Mouse (Mus musculus): ENCODE measurements at regions not wholly inside any gene's neighbourhood (a gene's known extent, or its start where the extent isn't known, plus 50 kb on each side); places are given as distances from the start of the nearest gene placed in this dataset.

DNA sequence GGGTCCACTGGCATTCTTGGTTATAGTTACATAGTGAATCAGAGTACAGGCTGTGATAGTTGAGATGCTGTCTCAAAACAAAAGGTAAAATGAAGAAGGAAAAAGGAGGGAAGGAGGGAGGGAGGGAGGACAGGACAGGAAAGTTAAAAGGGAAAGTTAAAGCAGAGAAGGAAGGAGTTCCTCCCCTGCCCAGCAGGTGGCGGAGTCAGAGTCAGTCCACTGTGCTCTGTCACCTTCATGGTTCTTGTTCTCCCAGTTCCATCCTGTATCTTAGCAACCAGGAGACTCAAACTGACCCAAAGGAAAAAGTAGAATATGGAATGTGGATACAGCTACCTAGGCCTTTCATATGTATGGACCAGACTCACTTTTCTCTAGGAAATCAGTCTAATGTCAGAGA, 288.3 kb downstream of the Pdcd6ip start:
- no peak for DNase-seq (ENCODE audit: low spot score)

DNA sequence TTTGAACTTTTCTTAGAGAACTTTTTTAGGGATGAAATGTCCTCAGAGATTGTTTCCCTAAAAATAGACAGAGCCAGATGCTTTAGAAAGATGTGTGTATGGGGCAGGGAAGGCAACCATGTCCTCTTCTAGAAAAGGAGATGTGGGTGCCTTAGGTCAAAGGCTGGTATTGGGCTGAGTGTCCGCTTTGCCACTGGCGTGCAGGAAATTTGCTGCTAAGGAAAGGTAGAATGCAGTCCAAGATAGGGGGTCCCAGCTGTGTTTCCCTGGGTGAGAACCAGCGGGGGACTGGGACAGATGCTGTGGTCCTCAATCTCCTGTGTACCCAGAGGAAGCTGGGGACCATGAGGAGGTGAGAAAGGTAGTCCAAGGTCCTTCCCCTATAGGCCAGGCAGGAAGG, 291.0 kb downstream of the Pdcd6ip start:
- DNase-seq (ENCODE audit: low spot score): no peak

DNA sequence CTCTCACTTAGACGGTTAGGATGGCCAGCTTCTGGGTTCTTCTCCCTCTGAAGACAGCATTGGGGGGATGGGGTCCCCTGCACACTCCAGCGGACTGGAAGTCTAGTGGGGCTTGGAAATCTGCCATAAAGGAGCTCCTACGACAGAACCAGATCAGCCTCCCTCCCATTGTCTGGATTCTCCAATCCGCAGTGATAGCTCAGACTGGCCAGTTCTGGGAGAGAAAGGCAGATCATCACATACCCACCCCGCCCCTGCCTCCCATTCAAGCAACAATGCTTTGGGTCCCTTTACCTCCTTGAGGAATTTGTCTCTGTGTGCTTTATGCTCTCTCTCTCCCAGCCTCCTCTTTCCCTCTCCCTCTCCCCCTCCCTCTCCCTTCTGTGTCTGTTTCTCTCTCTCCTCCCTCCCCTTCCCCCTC, 292.5 kb downstream of the Pdcd6ip start:
- DNase-seq (ENCODE audit: low spot score): no peak

DNA sequence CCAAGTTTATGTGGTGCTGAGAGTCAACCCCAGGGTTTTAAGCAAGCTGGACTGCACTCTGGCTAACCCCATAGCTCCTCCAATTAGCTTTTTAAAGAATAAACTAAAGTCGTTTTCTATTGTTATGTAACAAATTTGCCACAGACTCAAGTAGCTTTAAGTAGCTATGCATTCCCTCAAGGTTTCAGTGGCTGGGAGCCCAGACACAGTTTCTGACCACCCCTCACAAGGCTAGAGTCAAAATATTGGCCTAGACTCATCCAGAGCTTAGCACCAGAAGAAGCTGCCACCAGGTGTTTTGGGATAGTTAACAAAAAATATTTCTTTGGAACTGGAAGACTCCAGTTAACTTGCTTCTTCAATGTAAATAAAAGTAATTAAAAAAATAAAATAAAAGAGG, 293.4 kb downstream of the Pdcd6ip start:
- no peak for DNase-seq (ENCODE audit: low spot score)

DNA sequence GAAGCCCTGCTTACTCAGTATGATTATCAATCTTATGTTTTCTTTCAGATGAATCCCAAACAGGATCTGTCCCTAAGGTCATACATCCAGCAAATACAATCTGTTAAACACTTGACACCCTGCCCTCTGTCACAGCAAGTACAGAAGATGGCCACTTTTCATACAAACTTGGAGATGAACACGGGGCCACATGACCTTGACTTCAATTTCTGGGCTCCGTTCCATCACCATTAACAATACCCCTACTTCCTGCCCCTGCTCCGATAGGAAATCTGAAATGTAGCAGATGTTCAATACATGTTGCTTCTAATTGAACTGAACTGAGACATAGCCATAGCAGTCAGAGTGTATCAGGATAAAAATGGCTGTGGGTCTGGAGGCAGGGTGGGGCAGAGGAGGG, 294.2 kb downstream of the Pdcd6ip start:
- DNase-seq (ENCODE audit: low spot score): no peak

DNA sequence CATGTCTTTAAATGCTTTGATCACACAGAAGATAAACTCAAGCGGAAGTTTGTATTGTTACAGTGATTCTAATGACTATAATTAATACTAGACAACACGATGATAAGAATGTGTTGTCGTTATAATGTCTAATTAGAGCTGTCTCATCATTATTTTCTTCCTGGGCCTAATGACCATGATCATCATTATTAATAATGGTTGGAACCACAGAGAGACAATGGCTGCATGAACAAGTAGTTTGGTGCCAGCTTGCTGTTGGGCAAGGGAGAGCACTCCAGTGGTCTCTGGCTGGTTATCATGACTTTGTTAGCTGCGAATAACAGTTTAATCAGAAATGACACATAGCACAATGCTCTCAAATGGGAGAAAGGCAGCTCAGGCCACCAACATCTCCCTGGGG, 296.4 kb downstream of the Pdcd6ip start:
- no peak for DNase-seq (ENCODE audit: low spot score)

DNA sequence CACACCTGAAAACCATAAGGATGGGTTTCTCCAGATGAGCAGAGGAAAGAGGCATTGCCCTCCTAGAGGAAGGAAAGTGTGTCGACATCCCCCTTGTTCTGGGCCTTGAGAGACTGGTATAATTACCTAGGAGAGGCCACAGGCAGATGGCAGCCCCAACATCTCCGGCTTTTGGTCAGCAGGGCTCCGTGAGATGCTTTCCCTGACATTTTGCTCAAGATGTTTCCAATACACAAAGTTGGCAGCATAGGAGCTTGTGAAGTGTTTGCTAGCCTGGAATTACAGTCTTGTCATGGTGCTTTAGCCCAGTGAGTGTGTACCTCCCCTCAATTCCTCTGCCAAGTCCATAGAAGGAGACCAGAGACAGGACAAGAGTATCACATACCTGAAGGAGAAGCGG, 299.5 kb downstream of the Pdcd6ip start:
- no peak for DNase-seq (ENCODE audit: low spot score)

DNA sequence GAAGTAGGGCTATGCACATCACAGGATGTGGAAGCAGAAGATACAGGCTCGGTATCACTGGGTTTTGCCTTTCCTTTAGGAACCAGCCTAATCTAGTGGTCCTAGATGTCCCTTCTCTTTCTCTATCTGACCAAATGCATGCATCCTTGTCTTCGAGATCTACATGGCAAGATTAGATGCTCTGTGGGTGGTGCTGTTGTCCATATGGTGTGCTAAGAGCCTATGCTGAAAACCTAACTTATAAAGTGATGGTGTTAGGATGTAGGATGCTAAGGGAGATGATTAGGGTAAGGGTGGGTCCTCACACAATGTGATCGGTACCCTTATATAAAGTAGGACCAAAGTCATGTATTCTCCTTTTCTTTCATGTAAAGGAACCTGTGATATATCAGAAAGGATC, 313.7 kb downstream of the Pdcd6ip start:
- DNase-seq (ENCODE audit: low spot score): no peak

DNA sequence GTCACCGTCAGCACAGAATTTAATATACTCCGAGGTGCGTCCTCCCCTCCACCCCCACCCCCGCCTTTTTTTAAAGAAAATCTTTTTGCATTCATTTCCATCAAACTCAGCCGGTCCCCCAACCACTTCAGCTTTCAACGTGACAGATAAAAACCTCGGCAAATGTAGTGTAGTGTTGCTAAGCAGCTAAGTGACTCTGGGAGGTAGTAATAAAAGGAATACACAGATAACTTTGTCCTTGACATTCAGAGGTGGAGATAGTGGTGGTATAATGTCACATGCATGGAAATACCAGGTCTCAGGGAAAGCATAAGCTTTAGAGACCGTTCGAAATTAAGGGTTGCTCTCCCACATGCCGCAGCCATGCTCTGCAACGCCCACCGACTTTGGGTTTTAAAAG, 320.7 kb downstream of the Pdcd6ip start:
- no peak for DNase-seq (ENCODE audit: low spot score)

DNA sequence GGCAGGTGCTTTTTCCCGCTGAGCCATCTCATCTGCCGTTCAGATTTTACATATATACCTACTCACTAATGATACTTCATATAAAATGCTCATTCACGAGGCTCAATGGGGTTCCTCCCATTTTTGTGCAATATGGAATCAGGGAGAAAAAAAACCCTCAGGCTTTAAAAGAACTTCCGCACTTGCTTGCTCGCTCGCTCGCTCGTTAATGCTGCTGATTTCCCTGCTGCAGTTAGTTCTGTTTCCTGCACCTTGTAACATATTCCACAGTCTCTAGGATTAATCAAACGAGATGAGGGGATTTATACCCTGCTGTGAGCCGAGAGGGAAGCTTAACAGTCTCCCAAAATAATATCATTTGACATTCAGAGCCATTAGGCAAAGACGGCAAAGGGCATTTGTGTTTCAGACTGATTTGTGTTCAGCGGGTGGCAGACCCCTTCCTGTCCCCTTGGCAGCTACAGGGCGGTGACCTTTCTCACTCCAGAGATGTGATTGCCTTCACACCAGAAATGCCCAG, 326.4 kb downstream of the Pdcd6ip start:
- no peak for DNase-seq (ENCODE audit: low spot score)

DNA sequence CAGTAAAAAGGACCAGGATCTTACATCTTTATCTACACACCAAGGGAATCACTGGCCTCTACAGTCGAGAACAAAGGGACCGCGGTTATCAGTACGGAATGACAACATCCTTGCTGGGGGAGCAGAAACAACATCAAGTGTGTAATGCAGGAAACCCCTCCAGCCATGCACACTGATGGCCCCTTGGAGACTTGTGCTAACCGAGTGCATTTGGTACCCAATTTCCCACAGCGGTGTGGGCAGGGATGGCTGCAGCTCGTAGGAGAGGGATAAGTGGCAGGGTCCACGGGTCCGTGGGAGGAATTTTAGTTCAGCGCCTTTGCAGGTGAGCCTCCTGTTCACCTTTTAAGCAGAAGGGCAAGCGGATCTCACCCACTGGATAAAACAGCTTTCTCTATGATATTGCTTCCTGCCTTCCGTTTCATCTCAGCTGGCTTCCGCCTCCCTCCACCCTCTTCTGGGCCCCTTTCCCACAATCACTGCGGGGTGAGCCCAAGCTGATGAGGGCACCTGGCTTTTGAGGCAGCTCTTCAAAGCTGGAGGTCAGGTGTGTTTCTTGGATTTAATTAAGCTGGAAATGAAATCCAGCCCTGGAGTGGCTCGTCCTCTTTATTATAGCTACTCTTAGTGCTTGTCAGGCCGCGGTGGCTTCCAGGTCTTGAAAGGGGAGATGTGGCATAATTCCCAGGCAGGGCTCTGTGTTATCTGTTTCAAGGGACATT, 327.5 kb downstream of the Pdcd6ip start:
- DNase-seq (ENCODE audit: low spot score): no peak

DNA sequence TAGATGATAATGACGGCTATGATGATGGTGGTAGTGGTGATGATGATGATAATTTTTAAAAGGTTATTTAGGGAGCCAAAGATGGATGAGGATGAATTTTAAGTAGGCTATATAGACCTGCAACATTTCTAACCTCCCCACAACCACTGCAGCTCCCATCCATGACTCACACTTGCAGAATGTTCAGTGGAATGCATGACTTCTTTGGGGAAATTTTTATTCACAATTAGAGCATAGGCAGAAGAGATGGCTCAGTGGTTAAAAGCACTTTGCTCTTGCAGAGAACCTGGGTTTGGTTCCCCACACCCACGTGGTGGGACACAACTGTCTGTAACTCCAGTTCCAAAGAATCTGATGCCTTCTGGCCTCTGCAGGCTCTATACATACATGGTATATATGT, 329.5 kb downstream of the Pdcd6ip start:
- DNase-seq (ENCODE audit: low spot score): no peak

DNA sequence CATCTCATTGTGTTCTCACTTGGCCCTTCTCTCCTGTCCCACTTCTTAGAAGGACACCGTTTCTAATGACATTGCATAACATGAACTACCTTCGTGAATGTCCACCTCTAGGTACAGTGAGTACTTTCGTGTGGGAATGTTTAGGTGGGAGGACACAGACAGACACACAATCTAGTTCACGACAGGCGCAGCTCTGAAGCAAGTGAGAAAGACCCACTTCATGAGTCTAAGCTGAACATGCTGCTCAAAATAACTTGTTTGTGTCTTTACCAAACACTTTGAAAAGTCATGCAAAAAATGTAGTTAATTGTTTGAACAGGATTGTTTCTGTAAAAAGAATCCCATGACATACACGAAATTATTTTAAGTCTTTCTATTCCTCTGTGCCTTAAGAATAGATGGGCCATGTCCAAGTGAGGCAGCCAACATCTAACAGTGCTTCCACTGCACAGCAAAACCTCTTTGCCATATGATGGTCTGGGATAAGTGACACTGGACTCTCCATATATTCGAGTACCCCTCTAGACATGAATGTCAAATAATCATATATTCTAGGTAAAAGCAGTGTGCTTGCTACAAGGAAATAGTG, 336.2 kb downstream of the Pdcd6ip start:
- DNase-seq (ENCODE audit: low spot score): no peak

DNA sequence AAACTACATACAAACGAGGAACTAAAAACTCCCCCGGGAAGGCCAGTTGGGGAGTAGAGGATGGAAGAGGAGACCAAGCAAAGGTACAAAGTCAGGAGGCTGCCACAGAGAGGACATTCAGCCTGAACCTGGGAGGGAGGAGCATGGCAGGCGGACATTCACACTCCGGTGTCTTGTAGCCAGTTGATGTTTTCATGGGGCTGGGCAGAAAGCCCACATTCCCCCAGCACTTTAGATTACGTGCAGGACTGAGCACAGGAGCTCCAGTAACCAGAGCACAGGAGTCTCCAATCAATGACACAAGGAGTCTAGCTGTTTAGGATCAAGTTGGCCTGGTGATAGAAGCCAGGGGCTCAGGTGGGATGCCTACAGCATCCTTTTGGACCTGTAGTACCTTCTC, 360.1 kb downstream of the Pdcd6ip start:
- no peak for DNase-seq (ENCODE audit: low spot score)

DNA sequence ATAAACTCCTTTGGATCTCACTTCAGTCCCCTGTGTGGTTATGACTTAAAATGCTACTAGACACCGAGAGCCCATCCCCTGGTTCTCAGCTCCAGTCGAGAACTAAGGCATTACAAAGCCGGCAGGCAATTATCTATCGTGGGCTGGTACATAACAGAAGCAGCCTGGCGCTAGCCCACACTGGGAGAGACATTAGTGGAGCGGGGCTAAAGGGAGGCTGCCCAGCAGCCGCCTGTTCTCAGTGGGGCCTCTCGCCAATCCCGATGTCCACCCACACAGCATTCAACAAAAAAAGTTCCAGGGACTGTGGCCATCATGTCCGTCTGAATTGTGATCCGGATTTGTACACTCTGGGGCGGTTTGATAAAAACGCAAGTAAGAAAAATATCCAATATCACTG, 361.5 kb downstream of the Pdcd6ip start:
- DNase-seq (ENCODE audit: low spot score): no peak

DNA sequence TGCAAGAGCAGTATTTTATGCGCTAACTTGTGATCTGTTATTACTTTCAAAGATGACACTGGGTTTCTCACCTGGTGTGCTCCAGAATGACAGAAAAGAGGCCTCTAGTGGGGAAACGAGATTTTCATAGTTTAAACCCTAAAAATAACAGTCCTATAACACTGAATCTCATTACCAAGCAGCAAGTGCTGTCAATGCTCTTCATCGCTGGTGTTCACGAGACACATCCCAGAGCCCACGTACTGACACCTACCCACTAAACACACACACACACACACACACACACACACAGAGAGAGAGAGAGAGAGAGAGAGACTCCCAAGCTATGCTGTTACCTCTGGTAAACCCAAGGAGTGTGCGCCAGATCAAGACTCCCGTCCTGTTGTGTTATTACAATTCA, 365.9 kb downstream of the Pdcd6ip start:
- no peak for DNase-seq (ENCODE audit: low spot score)

DNA sequence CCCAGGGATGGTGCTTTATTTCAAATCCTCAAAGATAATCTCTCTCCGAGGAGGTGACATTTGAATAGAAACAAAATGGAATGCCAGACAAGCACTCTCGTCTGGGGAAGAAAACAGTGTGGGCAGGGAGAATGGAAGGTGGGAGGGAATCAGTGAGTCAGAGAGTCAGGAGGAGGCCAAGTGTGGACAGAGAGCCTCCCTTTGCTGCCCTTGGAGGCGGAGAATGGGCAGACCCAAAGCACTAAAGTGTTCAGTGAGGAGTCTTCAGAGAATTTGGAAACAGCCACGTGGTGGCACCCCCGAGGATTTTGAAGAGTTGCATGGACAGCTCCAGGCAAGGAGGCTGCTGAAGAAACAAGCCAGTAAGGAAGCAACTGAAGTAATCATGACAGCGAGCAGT, 367.2 kb downstream of the Pdcd6ip start:
- no peak for DNase-seq (ENCODE audit: low spot score)

DNA sequence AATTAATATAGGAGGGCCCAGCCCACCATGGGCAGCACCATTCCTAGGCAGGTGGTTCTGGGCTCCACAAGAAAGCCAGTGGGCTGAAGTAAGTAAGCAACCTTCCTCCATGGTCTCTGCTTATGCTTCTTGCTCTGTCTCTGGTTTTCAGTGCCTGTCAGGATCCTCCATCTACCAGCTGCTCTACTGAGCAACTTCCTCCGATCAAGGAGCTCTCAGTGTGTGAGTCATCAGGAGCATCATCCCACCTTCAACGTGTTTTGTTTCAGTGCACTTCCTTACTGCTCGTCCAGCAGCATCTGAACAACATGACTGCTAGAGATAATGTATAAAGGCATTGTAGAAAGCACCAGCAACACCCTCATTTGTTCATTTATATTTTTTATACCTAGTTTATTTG, 368.0 kb downstream of the Pdcd6ip start:
- DNase-seq (ENCODE audit: low spot score): no peak

DNA sequence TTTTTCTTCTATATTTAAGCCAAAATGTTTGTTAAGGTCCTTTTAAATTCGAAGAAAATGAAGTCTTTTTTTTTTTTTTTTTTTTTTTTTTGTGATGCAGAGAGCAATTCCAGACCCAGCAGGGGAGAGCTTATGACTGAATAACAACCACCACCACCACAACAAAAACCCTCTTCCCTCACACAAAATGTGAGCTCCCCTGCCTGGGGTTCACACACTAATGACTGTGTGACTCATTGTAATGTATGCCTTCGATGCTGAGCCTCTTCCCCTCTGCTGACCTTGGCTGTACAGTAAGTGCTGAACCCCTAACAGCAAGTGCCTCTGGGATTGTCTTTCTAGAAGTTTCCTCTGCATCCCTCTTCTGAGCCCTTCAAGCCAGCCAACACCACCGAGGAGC, 383.6 kb downstream of the Pdcd6ip start:
- DNase-seq (ENCODE audit: low spot score): no peak

DNA sequence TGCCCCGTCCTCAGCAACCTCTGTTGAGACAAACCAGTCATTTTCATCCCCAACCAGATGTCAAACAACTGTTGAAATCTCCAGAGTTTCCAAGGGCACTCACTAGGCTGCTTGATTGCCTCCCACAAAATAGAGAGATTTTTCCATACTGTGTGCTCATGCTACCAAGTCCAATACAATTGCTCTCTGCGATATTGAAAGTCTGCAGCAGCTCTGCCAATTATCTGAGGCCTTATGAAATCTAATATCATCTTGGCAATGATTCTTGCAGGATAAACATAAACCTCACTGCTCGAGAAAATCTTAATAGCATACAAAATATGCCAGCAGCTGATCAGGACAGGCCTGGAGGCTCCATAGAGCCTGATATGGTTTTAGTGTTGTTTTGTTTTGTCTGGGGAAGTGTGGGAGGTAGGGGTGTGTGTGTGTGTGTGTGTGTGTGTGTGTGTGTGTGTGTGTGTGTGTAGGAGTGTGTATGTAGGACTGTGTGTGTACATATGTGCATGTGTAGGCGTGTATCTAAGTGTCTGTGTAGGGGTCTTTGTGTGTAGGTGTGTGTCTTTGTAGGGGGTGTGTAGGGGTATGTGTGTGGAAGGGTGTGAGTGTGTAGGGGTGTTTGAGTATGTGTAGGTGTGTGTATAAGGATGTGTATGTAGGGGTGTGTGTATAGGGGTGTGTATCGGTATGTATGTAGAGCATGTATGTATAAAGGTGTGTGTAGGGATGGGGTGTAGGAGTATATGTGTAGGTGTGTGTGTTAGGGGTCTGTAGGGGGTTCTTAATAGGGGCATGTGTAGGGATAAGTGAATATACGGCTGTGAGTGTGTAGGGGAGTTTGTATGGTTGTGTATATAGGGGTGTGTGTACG, 398.1 kb downstream of the Pdcd6ip start:
- no peak for DNase-seq (ENCODE audit: low spot score)

DNA sequence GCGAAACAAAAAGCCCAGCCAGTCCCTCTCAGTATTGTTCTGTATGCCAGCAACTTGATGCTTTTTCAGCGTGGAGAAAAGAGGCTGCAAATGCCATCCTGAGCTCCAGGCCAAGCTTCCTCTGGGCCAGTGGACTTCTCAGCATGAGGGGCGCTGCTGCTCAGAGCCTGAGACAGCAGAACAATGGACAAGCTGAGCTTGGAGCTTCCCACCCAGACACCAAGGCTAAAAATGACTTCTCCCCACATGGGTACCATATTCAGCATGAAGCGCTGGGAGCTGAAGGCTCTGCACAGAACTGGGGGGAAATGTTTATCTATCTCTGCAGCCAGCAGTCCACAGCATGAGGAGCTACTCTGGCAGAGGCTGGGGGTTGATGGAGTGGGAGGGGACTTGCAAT, 402.3 kb downstream of the Pdcd6ip start:
- DNase-seq (ENCODE audit: low spot score): no peak

DNA sequence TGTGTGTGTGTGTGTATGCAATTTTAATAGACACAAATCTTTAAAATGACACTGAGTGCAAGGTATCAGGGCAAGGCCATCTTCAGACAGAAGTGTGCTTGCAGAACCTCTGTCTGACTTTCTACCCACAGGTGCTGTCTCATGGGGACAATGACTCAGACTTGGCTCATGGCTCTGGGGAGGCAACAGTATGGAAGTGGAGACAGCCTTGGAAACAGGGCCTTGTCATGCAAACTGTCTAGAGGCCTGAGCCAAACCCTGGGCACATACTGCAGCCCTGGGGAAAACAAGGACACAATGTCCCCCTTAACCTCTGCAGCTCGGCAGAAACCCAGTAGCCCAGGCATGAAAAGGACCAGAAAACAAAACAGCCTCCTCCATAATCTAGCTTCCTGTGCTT, 405.6 kb downstream of the Pdcd6ip start:
- no peak for DNase-seq (ENCODE audit: low spot score)

DNA sequence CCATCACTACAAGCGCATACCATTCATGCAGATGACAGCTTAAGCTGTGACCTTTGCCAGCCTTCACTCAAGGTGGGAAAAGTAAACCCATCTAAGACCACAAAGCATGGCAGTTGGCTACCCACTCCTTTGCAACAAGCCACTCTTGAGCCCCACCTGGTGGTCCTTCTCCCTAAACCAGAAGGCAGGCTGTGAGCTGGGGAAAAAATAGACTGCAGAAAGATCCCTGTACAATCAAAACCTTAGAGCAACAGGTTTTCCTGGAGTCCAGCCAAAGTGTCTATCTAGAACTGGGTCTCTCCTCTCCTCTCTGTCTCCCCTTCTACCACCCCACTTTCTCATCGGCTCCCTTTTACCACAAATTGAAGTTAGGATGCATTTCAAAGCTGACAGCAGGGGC, 407.2 kb downstream of the Pdcd6ip start:
- no peak for DNase-seq (ENCODE audit: low spot score)
